Mouse (Mus musculus) CD4-positive helper T cell, adult 2 months (primary cell): Measurements from ENCODE around the gene Sox4.
A peak's percentile ranks its signal among the peaks of the same experiment; 100 is the strongest.

ENCODE experiments used
- DNase-seq: peaks from one replicate; pipeline ENCODE4 v3.0.0-alpha.2; 2012; ENCODE audit warnings: low read depth, missing footprints, low spot score

The Sox4 gene

DNA sequence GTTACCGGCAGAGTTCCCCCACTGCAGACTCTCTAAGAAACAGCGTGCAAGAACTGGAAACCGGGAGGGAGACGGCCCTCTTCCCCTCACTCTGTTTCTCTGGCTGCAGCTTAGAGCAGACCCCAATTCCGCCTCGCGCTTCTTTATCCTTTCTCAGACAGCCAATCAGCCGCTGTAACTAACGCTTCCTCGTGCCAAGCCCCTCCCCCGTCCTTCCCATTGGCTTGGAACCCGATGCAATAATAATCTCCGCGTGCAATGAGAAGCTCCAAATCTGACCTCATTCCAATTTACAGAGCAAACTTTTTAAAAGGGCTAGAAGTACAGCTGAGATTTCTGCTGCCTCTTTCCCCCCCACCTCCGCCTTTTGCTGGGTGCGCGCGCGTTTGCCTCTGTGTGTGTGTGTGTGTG is at the start of gene Sox4:
Gene Sox4, minus strand, starts transcription at position 133 of the 411 bp plus-strand sequence.
- peak; percentile 91 for DNase-seq

DNA sequence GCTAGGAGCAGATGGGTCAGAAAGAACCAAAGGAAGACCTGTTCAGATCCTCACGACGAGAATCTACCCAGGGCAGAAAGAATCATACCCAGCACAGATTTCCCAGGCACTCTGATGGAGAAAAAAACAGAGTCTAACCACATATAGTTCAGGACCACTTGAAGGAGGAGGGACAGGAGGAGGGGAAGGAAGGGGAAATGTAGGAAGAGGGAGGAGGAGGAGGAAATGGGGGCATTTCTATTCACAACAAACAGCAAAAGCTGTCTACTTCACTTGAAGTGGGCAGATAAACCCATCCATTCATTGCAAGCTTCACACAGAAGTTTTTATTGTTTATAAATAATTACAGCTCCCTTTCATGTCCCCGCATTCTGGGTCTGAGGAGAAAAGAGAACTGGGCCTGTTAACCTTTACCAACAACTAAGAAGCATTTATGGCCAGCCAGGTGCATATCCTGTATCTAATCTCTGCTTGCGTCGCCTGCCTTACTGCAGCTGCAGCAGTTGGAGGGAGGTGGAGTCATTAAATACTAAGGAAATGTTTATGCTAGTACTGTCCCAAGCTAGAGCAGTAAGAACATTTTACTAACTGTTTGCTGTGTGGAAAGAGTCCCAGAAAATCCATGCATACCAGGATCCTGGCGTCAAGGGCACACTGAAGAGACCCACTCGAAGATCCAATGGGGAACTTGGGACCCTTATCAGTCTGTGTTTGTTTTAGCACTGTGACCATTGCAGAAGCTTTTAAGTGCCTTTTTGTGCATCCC is 38.6 kb upstream of the Sox4 start:
- no peak for DNase-seq

DNA sequence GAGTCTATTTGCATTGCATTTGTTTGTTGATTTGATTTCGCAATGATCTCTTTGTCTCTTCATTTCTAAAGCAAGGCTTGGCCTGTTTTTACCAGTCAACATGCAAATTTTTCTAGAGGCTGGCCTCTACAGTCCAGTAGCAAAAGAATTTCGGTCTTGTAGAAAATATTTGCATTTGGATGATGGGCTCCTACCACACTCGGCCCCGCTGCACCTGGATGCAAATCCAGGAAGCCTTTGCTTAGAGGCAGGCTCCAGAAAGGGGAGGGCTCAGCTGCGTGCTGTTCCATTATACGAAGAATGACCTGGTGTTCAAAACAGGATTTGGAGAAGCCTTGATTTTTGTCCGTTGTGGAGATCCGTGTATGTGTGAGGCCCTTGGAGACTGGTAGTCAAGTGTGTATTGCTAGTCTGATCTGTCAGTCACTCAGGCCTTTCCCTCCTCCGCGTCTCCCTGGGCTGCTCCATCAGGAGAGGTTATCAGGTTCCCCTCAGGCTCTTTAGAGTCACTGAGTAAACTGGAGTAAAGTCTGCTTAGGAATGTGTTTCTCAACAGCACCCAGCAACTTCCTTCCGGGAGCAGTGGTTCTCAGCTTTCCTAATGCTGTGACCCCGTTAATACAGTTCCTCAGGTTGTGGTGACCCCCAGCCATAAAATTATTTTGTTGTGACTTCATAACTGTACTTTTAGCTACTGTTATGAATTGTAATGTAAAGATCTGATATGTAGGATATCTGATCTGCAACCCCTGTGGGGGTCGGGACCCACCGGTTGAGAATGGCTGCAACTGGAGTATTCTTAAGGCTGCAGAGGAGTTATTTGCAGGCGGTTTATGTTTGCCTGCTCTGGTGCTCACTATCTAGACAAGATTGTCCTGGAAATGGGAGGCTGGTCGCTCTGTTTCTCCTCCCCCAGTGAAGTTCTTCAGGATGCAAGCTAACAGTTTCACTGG is 35.5 kb upstream of the Sox4 start:
- DNase-seq = no peak

DNA sequence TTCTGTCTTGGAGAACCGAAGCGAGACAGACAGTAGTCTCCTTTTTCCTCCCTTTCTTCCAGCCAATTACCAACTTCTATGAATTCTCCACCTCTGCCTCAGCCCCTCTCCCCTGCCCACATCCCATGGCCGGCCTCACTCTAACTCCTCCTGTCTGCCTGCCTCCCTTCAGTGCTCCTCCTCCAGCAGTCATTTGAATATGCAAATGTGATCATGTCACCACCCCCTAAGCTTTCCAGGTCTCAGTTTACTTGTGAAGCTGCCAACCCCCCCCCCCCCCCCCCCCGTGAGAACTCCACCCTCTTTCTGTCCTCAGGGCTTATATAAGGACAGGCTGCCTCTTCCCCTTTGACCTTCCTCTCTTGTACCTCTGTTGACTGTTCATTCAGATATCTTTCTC is 27.2 kb upstream of the Sox4 start:
- DNase-seq = no peak

DNA sequence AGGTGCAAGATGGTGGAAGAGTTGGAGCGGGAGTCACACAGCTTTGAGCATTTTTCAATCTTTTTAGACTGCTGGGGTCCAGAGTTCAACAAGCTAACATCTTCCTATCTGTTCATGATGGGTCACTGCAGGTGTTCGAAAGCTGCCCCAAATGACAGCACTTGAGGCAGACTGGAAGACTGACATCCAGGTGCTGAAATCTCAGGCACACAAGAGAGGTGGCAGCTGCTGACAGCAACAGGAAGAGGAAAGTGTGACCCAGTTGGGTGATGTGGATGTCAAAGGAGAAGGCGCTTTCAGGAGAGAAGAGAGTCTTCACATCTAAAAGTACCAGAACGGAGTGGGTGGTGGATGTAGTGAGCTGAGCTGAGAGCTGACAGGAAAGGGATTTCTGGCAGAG is 21.5 kb upstream of the Sox4 start:
- DNase-seq = no peak

DNA sequence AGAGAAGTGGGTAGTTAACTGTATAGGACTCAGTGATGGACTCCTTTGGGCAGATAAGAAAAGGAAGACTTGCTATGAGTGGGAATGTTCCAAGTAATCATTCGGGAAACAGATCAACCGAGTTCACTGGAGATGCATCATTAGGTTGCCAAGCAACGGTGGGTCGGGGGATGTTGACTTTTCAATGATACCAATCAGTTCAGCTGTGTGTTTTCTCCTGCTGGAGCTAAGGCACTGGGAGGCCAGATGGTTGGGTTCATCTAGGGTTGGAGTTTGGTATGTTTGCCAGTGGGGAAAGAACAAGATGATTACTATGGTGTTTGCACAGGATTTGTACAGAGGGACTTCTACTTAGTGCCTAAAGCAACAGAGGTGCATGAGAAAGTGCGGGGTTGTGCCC is 21.1 kb upstream of the Sox4 start:
- no peak for DNase-seq

DNA sequence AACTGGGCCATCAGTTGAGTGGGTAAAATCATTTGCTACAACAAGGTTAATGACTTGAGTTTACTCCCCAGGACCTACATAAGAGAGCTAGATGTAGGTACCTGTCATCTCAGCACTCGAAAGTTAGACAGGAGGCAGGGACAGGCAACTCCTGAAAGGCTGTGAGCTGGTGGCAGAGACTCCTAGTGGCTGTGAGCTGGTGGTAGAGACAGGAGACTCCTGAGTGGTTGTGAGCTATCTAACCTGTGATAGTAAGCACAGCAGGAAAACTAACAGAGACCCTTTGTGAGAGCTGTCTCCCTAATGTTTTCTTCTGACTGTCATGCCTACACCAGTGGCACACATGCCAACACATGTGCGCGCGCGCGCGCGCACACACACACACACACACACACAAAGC is 7.4 kb upstream of the Sox4 start:
- DNase-seq = no peak

DNA sequence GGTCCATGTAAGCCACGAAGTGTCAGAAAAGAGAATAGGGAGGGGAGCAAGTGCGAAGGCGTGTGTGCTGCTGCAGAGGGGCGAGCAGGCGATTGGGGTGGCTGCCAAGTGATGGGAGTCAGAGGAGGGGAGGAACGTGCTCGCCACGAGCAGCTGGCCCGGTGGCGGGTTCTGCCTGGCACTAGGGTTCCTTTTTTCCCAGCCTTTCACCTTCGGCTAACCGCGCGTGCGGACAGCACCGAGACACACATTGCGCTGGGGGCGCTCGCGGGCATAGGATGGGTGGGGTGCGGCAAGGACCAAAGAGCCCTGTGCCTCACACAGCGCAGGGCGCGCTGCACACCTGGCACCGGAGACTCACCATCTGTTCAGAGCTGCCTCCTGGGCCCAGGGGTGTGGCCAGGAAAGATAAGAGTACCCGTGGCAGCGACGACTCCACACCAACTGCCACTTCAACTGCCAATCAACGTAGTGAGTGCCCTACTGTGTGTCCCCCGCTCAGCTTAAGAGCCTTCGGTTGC is 6.0 kb upstream of the Sox4 start:
- DNase-seq = peak; percentile 73

DNA sequence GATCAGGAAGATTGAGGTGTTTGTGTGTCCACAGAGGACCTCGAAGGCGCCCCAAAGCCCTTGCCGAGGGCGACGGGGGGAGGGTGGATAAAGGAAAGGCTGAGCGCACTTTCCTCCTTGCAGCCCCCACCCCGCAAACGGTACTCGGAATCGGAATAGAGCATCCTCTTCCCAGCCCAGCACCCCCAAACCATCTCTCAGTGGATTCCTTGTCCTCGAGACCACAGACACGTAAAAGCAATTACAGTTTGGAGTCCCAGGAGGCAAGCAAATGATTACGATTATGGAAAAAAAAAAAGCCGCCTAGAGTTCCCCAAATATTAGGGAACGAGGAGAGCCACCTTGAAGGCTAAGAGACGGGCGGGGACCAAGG is 5.5 kb upstream of the Sox4 start:
- DNase-seq = no peak

DNA sequence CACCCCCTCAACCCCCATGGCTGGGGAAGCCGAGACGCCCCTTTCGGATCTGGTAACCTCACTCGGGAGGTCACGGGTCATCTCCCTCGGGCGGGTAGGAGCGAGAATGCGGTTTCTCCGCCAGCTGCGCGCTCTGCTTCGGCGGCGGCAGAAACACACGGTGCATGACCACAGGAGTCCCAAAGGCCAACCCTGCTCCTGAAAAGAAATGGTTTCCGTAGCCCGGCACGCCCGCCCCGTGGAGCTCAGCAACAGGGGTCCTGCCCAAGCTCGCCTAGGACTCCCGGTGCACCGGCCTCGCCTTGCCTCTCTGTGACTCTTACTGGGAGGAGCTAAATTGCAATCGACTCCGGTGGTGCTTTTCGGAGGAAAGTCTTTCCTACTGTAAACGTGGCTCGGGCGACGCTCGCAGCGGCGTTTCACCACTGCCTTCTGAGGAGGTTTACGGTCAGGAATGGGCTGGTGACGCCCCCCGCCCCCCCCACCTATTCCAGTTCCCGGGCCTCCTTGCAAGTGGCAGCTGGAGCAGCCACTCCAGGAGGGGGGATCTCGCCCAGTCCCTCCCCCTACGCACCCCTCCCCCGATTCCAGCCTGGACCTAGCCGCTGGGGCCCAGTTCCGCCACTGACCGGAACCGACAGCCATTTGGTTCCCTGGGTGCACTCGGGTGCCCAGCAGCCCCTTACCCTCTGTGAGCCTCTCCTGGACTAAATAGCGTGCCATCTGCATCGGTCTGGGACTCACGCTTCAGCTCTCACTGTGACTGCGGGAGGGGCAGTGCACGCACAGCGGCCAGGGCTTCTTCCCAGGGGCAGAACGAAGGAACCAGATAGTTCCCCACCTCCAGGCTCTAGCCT is 4.9 kb upstream of the Sox4 start:
- DNase-seq = peak; percentile 67

DNA sequence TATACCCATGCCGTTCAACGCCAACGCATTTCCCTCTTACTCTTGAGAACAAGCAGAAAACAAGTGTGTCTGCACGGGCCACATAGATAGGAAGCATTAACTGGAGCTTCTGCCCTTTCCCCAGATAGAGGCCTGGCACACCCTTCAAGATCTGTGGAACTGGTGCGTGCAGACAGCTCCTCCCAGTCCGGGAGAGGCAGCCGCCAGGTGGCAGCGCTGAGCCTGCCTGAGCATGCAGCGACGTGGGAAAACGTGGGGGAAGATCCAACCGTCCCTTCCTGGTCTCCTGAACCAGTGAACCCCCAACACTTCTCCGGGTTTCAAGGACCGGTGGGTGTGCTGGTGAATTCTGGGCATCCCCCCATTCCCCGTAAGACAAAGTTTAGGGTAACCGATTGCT is 4.3 kb upstream of the Sox4 start:
- peak; percentile 81 for DNase-seq

DNA sequence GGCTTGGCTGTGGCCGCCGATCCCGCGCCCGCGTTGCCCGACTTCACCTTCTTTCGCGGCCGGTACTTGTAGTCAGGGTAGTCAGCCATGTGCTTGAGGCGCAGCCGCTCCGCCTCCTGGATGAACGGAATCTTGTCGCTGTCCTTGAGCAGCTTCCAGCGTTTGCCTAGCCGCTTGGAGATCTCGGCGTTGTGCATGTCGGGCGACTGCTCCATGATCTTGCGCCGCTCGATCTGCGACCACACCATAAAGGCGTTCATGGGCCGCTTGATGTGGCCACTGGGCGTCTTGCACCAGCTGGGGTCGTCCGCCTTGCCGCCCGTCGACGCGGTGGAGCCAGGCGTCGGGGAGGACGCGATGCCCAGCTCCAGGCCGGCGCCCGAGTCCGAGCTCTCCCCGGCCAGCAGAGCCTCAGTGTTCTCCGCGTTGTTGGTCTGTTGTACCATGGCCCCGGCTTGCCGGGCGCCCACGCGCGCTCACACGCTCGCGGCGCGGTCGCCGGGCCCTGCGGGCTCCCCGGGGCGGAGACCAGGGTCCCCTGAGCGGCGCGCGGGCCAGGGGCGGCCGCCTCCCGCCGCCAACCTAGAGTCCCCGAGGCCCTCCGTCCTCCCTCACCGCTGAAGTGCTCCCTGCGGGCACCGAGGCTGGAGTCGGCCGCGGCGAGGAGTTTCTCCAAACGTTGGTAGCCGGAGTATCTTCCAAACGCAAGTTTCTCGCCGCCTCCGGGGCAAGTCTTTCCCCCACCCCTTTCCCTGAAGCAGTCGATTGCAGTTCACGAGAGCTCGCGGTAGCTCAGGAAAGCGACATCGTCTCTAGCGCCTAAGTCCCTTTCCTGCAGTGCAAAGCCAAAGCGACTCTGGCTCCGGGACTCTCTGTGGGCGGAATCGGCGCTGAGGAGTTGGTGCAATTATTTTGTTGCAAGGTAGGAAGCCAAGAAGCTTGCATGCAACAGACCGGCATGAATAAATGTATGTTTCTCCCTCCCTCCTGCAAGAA is 639 bp downstream of the Sox4 start:
- peak; percentile 57 for DNase-seq

DNA sequence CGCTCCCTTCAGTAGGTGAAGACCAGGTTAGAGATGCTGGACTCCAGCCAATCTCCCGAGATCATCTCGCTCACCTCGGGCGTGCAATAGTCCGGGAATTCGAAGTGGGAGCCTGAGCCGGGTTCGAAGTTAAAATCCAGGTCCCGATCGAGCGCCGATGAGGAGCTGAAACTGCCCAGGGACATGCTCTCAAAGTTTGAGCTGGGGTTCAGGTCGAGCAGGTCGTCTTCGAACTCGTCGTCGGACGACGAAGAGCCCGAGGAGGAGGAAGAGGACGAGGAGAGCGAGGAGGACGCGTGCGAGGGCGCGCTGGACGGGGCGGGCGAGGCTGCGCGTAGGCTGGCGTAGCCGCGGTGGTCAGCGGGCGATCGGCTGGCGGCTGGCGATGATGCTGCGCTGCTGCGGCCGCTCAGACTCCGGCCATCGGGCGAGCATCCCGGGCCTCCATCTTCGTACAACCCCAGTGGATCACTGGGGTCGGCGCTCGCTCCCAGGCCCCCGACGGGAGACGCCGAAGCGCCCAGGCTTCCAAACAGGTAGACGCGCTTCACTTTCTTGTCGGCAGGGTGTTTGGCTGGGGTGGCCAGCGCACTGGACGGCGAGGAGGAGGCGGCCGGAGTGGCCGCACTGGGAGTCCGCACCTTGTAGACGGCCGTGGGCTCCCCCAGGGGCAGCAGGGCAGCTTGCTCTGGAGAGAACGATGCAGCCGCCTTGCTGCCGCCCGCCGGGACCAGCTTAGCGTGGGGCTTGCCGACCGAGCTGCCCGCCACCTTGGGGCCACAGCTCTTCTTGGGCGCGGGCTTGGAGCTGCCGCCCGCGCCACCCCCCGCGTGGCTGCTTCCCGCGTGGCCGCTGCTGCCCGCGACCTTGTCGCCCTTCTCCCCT is 1.6 kb downstream of the Sox4 start:
- peak; percentile 35 for DNase-seq

DNA sequence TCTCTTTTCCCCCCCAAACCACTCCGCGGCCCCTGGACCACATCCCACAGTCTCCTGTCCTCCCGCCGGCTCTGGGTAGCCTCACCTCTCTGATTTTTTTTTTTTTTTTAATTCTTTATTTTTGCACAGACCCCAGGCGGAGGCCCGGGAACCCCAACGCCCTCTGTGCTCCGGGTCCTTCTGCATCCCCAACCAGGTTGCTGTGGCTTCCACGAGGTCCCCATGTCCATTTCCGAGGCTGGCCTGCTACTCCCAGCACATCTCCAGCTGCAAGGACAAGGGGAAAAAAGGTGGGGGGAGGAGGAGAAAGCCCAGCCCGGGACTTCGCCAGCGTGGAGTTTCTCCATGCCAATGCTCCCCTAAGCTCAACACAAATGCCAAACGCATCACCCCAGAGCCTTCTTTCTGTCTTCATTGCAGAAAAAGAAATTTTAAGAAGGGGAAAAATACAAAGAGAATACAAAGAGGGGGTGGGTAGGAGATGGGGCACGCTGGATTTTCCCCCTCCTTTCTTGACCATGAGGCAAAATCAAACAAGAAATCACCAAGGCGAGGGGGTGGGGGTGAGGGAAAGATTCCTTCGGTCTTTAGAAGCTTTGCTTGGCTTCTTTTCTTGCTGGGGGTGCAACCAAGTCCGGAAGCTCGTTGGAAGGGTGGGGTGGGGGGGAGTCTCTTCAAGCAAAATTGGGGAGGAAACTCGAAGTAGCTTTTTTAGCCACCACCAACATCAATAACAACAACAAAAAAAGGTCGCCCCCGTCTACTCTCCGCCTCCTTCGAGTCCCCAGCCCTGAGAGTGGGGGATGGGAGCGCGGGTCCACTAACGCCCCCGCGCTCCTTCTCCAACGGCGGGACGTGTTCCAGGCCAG is 2.7 kb downstream of the Sox4 start:
- peak; percentile 27 for DNase-seq

DNA sequence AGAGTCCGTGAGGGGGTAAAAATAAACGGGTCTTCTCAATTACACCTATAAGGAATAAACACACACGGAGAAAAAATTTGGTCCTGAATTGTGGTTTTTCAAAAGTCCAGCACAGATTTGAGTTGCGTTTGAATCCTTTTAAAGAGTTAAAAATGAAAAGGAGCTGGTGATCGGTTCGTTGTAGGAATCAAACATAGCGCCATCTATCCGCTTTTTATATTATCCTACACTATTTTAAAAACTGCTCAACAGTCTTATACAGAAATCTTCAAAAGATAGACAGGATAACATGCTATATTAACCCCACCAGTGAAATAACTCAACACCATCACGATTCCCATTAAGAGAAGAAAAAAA is 3.3 kb downstream of the Sox4 start:
- peak; percentile 31 for DNase-seq

DNA sequence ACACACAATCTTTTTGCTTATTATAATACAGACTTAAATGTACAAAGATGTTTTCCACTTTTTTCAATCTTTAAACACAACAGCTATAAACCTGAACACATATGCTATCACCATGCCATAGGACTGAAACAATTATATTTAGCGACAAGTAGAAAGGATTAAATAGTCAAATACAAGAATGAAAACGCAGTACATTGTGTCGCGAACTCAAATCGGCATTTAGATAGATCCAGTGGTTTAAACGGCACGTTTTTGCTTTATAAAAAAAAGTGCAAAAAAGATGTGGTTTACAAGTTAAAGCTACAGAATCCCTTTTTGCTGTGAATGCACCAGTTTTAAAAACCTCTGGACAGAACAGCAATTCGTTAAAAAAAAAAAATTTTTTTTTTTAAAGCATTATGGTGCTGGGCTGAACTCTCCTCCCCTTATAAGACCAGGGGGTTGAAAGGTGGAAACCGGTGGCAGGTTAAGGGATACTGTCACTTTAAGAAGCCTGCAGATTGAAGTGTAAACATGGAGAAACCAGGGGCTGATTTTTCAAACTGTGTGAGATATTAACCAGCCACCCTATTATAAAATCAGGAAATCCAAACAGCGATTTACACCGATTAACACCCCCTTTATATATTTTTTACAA is 4.1 kb downstream of the Sox4 start:
- DNase-seq = no peak

DNA sequence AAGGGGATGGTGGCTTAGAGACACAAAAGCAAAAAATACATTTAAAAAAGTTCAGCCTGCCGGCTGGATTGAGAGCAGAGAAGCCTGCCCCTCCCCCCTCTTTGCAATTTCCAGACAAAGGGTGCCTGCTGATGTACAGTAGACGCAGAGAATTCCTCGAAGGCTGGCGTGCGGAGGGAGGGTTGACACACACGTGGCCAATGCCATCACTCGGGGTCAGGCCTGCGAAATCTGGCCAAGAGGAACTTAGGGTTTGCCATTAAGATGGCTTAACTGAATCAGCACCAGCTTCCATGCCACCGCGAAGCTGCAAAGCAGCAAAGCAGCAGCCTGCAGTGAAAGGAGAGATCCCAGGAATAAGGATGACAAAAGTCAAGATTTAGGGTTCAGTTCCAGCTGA is 5.0 kb downstream of the Sox4 start:
- DNase-seq = no peak
